Mouse (Mus musculus) spleen, adult 2 months (tissue): Measurements from ENCODE around the gene Grik3.

Experiments used
- CTCF ChIP-seq: fragments of 200-500 bp; IDR thresholded peaks from 2 replicates; pipeline ENCODE4 v1.5.1; 2011; ENCODE audit warnings: mild to moderate bottlenecking, inconsistent platforms; ENCODE audit not compliant: insufficient read depth, insufficient read length, insufficient replicate concordance; ENCODE audit errors: extremely low read depth
- POLR2A ChIP-seq: fragments of 200-500 bp; IDR thresholded peaks from 2 replicates; pipeline ENCODE4 v1.6.1; 2011; ENCODE audit warnings: low read depth, low read length, inconsistent platforms

GRCm38 (mm10) chr4:125456506-125456905, 34.0 kb upstream of the Grik3 start:
- TF ChIP-seq POLR2A (no peak), CTCF (no peak)
